24 mouse cellular contexts compared by ENCODE assay signal in the genomic region with DNA sequence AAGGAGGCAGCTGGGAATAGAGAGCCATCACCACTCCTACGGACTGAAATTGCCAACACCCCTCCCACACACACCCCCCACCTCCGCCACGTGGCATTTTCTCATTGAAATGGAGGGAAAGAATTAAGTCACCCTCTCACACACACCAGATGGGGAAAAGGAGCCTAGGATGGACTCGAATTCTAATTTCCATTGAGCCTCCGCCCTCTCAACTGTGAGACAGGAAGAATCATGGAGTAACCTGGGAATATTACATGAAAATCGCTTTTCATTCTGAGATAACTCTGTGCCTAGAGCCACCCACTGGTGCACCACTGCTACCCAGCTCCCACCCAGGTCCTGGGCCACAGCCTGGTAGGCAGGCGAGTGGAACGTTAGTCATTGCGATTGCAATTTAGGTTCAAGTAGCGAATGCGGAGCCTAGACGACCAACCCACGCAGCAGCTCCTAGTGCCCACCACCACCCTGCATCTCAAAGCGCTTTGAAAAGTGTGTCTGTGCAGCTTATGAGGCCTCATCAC. TPM values are rescaled to one million over a fixed set of nuclear protein-coding genes. Genes with fewer than 3 reads are reported as not detected.
DNase-seq lines count a peak whose midpoint lies in the region; ATAC-seq lines count a peak whose summit lies in the region.
"Had no signal": no experiment of that assay in that cellular context is flagged by ENCODE, and none has a peak within 500 bp of the region (broad histone marks: within the 10 kb centered on the region; RNA-seq: fewer than 3 reads in every experiment).

No protein-coding gene starts in this region.

- no peak for ATAC-seq in heart, embryonic 11.5 days (replicated peaks; ENCODE audit: insufficient number of reproducible peaks, low FRiP score, low TSS enrichment)

- no peaks in the 10 kb centered on the region for H3K36me3 ChIP-seq in heart, embryonic 11.5 days (ENCODE audit: control insufficient read depth, insufficient read depth, low read length)
- H3K36me3 ChIP-seq: embryonic facial prominence, embryonic 15.5 days; heart, embryonic 10.5 days; hindbrain, embryonic 13.5 days had no signal

- H3K9me3 ChIP-seq in heart, embryonic 11.5 days (replicated peaks; ENCODE audit: control insufficient read depth, low read length): no peaks in the 10 kb centered on the region
- H3K9me3 ChIP-seq: embryonic facial prominence, embryonic 15.5 days; heart, embryonic 10.5 days; hindbrain, embryonic 13.5 days; megakaryocyte, embryonic 14.5 days had no signal

- no peaks in the 10 kb centered on the region for H3K27me3 ChIP-seq in heart, embryonic 11.5 days (ENCODE audit: control insufficient read depth, insufficient read depth, low read length)
- H3K27me3 ChIP-seq: embryonic facial prominence, embryonic 15.5 days; hindbrain, embryonic 13.5 days; megakaryocyte, embryonic 14.5 days had no signal

- H3K9ac ChIP-seq in heart, embryonic 11.5 days (ENCODE audit: low read depth, low read length): no peak overlapping the region
- H3K9ac ChIP-seq: embryonic facial prominence, embryonic 15.5 days; hindbrain, embryonic 13.5 days had no signal

- H3K4me3 ChIP-seq in heart, embryonic 11.5 days (ENCODE audit: low read depth, low read length): no peak overlapping the region
- H3K4me3 ChIP-seq: embryonic facial prominence, embryonic 15.5 days; heart, embryonic 10.5 days; hindbrain, embryonic 13.5 days; megakaryocyte, embryonic 14.5 days; myocyte had no signal

- no peak overlapping the region for H3K27ac ChIP-seq in heart, embryonic 11.5 days (ENCODE audit: low read depth, low read length)
- H3K27ac ChIP-seq: embryonic facial prominence, embryonic 15.5 days; heart, embryonic 10.5 days; hindbrain, embryonic 13.5 days had no signal

- no peak overlapping the region for H3K4me2 ChIP-seq in heart, embryonic 11.5 days
- H3K4me2 ChIP-seq: embryonic facial prominence, embryonic 15.5 days; hindbrain, embryonic 13.5 days; liver, embryonic 11.5 days had no signal

- peak; percentile 85 for DNase-seq in heart, adult 11 months
- DNase-seq in right cerebral cortex, adult 2 months (ENCODE audit: low spot score in 2 of 2): peak; percentile 73 to 78
- DNase-seq in right cerebral cortex, postnatal 10 days (ENCODE audit: low spot score in 2 of 2): no peak
- peak; percentile 60 to 72 for DNase-seq in left cerebral cortex, adult 9 months (ENCODE audit: low spot score in 2 of 2)
- peak; percentile 40 for DNase-seq in skeletal muscle tissue, adult 2 months (ENCODE audit: low read depth, low spot score)
- DNase-seq in embryo, embryonic 9.5 days (ENCODE audit: extremely low spot score): no peak
- DNase-seq in adrenal gland, postnatal 4 days (ENCODE audit: low spot score in 2 of 2): no peak
- DNase-seq: adrenal gland, adult 2 months; cerebellum, adult 11 months; cerebellum, postnatal 25 days; embryo, embryonic 11 days; gastrocnemius, postnatal 14 days; kidney, adult 8-10 months; kidney, postnatal 14 days; lung, adult 18-20 months; midbrain, embryonic 14.5 days; spleen, adult 18-20 months had no signal

- H3K4me1 ChIP-seq in heart, embryonic 11.5 days (ENCODE audit: control insufficient read depth, insufficient read depth, low read length): no peaks in the 10 kb centered on the region
- H3K4me1 ChIP-seq: embryonic facial prominence, embryonic 15.5 days; heart, embryonic 10.5 days; hindbrain, embryonic 13.5 days had no signal

- WGBS in heart, embryonic 11.5 days (ENCODE audit: insufficient replicate concordance): 79% methylated on average over 14 of the region's 14 CpGs

RNA-seq across cellular contexts. Expression of gene Ptprj, which starts 34.3 kb away (rescaled TPM):
- polyA plus RNA-seq in heart, embryonic 11.5 days (2014; fragmentation: Nextera tagmentation; extraction: Ambion mirVana): 1.6 and 1.7 TPM in 2 replicates
- total RNA-seq in adrenal gland, postnatal 4 days (2021): 10 to 100 TPM; 31.3 to 32.4 TPM

Comparison
In these comparisons a context has a peak if more than half of its experiments do, and no peak if none do; other contexts are left out.
1. DNase-seq: peak in heart, adult 11 months (single experiment), right cerebral cortex, adult 2 months (2 of 2), left cerebral cortex, adult 9 months (2 of 2) and skeletal muscle tissue, adult 2 months (single experiment); none in right cerebral cortex, postnatal 10 days (0 of 2), embryo, embryonic 9.5 days (single experiment) and adrenal gland, postnatal 4 days (0 of 2).